Mouse (Mus musculus): ENCODE data around the gene Ttc29.

- TF ChIP-seq CHD2 (IDR thresholded peaks at IDR 0.05; ENCODE audit: low read depth, low read length) (no peak), MAFK (IDR thresholded peaks at IDR 0.05; ENCODE audit: insufficient read depth, low read depth, low read length) (no peak), ZC3H11A (IDR thresholded peaks at IDR 0.05; ENCODE audit: borderline replicate concordance, low read depth, low read length) (no peak), HCFC1 (IDR thresholded peaks at IDR 0.05; ENCODE audit: borderline replicate concordance, insufficient read depth, low read length) (no peak)
Observed at GRCm38 (mm10) chr8:78434823-78435623, 221.9 kb downstream of the Ttc29 start.
